Mouse (Mus musculus): Measurements from ENCODE around the gene Pak3. TPM values are rescaled to one million over a fixed set of nuclear protein-coding genes. Genes with fewer than 3 reads are reported as not detected.
A peak's percentile ranks its signal among the peaks of the same experiment; 100 is the strongest.

Pak3 gene
- polyA plus RNA-seq, 1 experiment from 2014 or later: 1.3 TPM

DNA sequence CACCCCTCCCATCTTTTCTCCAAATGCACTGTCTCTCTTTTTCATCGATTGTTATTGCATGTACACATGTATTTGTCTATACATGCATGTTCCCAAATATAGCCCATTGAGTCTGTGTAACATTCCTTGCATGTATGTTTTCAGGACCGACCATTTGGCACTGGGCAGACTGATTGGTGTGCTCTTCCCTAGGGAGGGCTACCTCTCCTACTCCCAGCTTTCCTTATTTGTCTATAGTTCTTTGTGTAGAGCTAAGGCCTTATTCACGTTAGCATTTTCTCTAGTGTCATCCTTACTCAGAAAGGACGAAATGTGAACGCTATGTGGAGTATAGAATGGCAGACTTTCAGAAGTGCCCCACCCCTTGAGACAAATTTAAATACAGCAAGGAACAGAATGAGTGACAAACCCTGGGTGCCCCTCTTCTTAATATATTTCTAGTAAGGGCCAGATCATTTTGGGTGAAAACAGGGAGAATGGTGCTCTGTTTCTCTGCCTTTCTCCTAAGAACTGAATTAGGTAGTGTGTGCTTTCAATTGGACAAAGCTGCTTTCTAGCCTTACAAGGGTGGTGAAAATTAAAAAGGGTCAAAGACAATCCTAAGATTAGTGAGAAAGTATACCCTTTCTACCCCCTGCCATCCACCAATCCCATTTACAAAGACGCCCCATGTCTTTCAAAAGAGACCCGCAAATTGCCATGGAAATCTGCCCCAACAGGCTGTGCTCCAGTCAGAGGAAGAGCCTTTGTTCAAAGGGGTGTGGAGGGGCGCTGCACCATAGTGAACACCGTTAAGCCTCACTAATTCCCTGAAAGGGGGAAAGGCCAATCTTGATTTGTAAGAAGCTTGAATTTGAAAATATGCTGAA lies 136.2 kb downstream of the Pak3 start:
- WGBS: 45% methylated on average over 9 of the region's 9 CpGs
- DNase-seq (ENCODE audit: low spot score) (no peak), ATAC-seq (no peak)
- Histone ChIP-seq H3K4me1 (ENCODE audit: insufficient read depth, low read depth, low read length) (no peaks in the 10 kb centered on the region), H3K4me3 (ENCODE audit: low read depth, low read length) (no peak overlapping the region), H3K27me3 (replicated peaks; ENCODE audit: insufficient read depth, low read length) (no peaks in the 10 kb centered on the region), H3K27ac (ENCODE audit: low read length) (no peak overlapping the region), H3K36me3 (ENCODE audit: insufficient read depth, low read length) (no peaks in the 10 kb centered on the region), H3K9ac (replicated peaks; ENCODE audit: low read depth) (no peak overlapping the region), H3K9me3 (ENCODE audit: low read length) (no peaks in the 10 kb centered on the region), H3K4me2 (replicated peaks; ENCODE audit: low read depth, low read length) (no peak overlapping the region)
- TF ChIP-seq CTCF (IDR thresholded peaks at IDR 0.05) (no peak), EP300 (IDR thresholded peaks at IDR 0.05) (no peak)

DNA sequence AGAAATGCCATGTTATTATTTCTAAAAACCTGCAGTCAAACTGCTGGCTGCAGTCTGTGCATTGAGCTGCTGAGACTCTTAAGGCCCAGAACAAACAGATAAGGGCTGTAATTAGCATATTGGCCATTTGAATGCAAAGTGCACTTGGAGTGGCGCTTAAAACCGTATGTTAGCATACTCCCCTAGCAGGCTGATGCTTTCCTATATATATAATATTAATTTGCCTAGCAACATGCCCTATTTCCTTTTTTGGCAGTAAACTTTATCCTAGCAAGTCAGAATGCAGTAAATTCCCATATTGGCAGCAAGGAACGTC lies 136.7 kb downstream of the Pak3 start:
- Histone ChIP-seq H3K4me2 (replicated peaks; ENCODE audit: low read depth, low read length) (no peak overlapping the region), H3K27ac (ENCODE audit: low read length) (no peak overlapping the region), H3K4me3 (ENCODE audit: low read depth, low read length) (no peak overlapping the region), H3K9me3 (ENCODE audit: low read length) (no peaks in the 10 kb centered on the region), H3K27me3 (replicated peaks; ENCODE audit: insufficient read depth, low read length) (no peaks in the 10 kb centered on the region), H3K9ac (replicated peaks; ENCODE audit: low read depth) (no peak overlapping the region), H3K36me3 (ENCODE audit: insufficient read depth, low read length) (no peaks in the 10 kb centered on the region), H3K4me1 (ENCODE audit: insufficient read depth, low read depth, low read length) (no peaks in the 10 kb centered on the region)
- DNase-seq (ENCODE audit: low spot score) (no peak), ATAC-seq (no peak)
- WGBS: 22% methylated on average over 3 of the region's 3 CpGs
- no peak for TF ChIP-seq EP300 (IDR thresholded peaks at IDR 0.05)

DNA sequence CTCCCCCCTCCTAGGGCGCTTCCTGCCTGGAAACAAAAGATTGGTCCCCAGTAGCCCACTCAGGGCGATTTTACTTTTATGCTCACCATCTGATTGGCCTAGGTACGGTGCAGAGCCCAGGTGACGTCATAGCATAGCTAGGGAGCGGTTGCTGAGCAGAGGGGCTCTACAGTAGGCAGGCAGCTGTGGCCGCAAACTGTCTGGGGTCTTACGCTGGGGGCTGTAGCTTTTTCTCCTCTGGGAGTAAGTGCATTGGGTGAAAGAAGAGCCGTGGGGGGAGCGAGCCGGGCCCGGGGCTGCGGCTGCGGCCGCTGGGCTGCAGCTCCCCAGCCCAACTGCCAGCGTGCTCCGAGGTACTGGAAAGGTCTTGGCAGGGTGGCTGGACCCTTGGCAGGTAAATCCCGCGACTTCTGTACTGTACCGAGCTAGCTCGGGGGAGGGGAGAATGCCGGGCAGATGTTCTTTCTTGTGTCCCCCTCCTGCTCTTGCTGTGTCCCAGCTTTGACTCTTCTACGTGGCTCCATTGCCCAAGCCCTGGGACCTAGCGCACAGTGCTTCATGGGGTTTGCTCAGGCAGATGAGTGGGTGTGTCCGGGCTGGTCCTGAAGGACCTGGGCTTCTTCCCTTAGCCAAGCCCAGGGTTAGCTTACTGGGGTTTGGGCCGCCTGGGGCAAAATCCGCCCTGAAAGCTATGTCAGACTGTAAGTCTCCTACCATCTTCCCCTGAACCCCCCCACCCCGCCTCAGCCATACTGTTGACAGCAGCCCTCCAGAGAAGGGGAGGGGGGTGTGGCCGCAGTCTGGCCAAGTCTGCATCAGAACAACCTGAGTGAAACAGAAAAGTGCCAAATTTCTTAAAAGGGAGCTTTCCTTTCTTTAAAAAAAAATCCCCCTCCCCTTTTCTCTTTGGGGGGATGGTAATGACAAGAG lies 146.1 kb downstream of the Pak3 start:
- no peak overlapping the region for H3K9ac ChIP-seq (replicated peaks; ENCODE audit: low read depth)
- peak overlapping the region; percentile 57 for H3K4me2 ChIP-seq (replicated peaks; ENCODE audit: low read depth, low read length)
- H3K27me3 ChIP-seq (replicated peaks; ENCODE audit: insufficient read depth, low read length): no peaks in the 10 kb centered on the region
- no peaks in the 10 kb centered on the region for H3K36me3 ChIP-seq (ENCODE audit: insufficient read depth, low read length)
- 21% methylated on average over 26 of the region's 28 CpGs for WGBS
- H3K4me1 ChIP-seq (ENCODE audit: insufficient read depth, low read depth, low read length): no peaks in the 10 kb centered on the region
- no peak overlapping the region for H3K27ac ChIP-seq (ENCODE audit: low read length)
- ATAC-seq (peak; percentile 68), DNase-seq (ENCODE audit: low spot score) (peak; percentile 39)
- TF ChIP-seq CTCF (IDR thresholded peaks at IDR 0.05): no peak
- TF ChIP-seq EP300 (IDR thresholded peaks at IDR 0.05): no peak
- H3K4me3 ChIP-seq (ENCODE audit: low read depth, low read length): peak overlapping the region; percentile 32
- H3K9me3 ChIP-seq (ENCODE audit: low read length): no peaks in the 10 kb centered on the region

DNA sequence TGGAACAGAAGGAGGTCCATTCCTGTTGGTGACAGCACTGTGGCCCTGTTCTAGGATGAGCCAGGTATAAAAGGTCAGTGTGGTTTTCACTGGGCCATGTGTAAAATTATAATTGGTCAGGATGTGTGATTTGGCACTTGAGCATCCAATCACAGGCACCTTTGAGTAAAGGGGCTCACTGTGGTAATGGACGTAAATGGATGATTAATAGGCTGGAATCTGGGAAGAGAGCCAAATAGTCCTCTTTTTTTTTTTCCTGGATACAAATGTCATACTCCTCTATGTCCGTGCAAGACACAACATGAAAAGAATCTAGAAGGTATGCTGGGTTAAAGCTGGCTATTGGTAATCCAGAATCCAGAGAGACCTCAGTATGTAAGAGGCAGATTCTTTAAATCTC lies 147.4 kb downstream of the Pak3 start:
- H3K4me1 ChIP-seq (ENCODE audit: insufficient read depth, low read depth, low read length): no peaks in the 10 kb centered on the region
- H3K36me3 ChIP-seq (ENCODE audit: insufficient read depth, low read length): no peaks in the 10 kb centered on the region
- H3K27me3 ChIP-seq (replicated peaks; ENCODE audit: insufficient read depth, low read length): no peaks in the 10 kb centered on the region
- no peaks in the 10 kb centered on the region for H3K9me3 ChIP-seq (ENCODE audit: low read length)
- DNase-seq (ENCODE audit: low spot score) (no peak), ATAC-seq (no peak)
- H3K4me3 ChIP-seq (ENCODE audit: low read depth, low read length): no peak overlapping the region
- H3K9ac ChIP-seq (replicated peaks; ENCODE audit: low read depth): no peak overlapping the region
- no peak overlapping the region for H3K27ac ChIP-seq (ENCODE audit: low read length)
- no peak overlapping the region for H3K4me2 ChIP-seq (replicated peaks; ENCODE audit: low read depth, low read length)
- no peak for TF ChIP-seq EP300 (IDR thresholded peaks at IDR 0.05)
- TF ChIP-seq CTCF (IDR thresholded peaks at IDR 0.05): no peak
- WGBS: 25% methylated on average over 2 of the region's 2 CpGs

DNA sequence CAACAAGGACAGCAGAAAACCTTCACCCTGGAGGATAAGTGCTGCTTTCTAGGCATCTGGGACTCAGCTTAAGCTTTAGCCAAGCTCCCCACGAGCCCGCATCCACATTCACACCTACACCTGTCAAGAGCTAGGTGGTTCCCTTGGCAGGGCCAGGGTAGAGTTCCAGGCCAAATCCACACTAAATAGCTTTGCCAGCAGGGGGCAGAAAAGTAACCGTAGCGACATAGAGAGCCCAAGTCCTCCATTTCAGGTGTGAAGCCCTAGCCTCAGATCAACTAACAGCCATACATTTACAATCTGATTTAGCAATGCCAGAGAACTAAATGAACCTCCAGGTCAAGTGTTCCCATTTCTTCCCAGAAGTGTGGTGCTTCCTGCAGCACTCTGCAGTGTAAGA lies 148.6 kb downstream of the Pak3 start:
- no peak for TF ChIP-seq EP300 (IDR thresholded peaks at IDR 0.05)
- TF ChIP-seq CTCF (IDR thresholded peaks at IDR 0.05): peak; percentile 42
- Histone ChIP-seq H3K27ac (ENCODE audit: low read length) (no peak overlapping the region), H3K27me3 (replicated peaks; ENCODE audit: insufficient read depth, low read length) (no peaks in the 10 kb centered on the region), H3K9me3 (ENCODE audit: low read length) (no peaks in the 10 kb centered on the region), H3K4me2 (replicated peaks; ENCODE audit: low read depth, low read length) (no peak overlapping the region), H3K4me1 (ENCODE audit: insufficient read depth, low read depth, low read length) (no peaks in the 10 kb centered on the region), H3K36me3 (ENCODE audit: insufficient read depth, low read length) (no peaks in the 10 kb centered on the region), H3K4me3 (ENCODE audit: low read depth, low read length) (no peak overlapping the region), H3K9ac (replicated peaks; ENCODE audit: low read depth) (no peak overlapping the region)
- DNase-seq (ENCODE audit: low spot score) (peak; percentile 32), ATAC-seq (no peak)
- WGBS: 31% methylated on average over 4 of the region's 4 CpGs

DNA sequence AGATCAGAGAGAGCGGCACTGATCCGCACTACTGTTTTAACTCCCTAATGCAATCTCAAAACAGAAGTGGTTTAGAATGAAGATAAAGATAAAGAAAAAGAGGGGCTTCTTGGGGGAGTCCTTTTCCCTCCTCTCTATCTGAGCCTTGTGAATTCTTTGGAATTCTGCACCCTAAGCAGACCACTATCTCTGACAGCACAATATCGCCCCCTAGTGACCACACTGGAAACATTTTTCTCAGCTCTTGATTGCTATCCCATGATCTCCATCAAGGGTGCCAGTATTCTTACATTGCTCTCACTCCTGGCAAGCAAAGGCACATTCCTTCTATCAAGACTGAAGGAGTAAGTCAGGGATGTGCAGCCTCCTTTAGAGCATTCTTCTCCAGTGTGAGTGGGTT lies 149.9 kb downstream of the Pak3 start:
- no peak overlapping the region for H3K4me3 ChIP-seq (ENCODE audit: low read depth, low read length)
- ATAC-seq (no peak), DNase-seq (ENCODE audit: low spot score) (peak; percentile 49)
- no peak overlapping the region for H3K27ac ChIP-seq (ENCODE audit: low read length)
- WGBS: 36% methylated on average over 3 of the region's 3 CpGs
- H3K27me3 ChIP-seq (replicated peaks; ENCODE audit: insufficient read depth, low read length): no peaks in the 10 kb centered on the region
- no peak overlapping the region for H3K4me2 ChIP-seq (replicated peaks; ENCODE audit: low read depth, low read length)
- no peaks in the 10 kb centered on the region for H3K36me3 ChIP-seq (ENCODE audit: insufficient read depth, low read length)
- no peaks in the 10 kb centered on the region for H3K4me1 ChIP-seq (ENCODE audit: insufficient read depth, low read depth, low read length)
- H3K9me3 ChIP-seq (ENCODE audit: low read length): no peaks in the 10 kb centered on the region
- TF ChIP-seq CTCF (IDR thresholded peaks at IDR 0.05): peak; percentile 75
- TF ChIP-seq EP300 (IDR thresholded peaks at IDR 0.05): no peak
- H3K9ac ChIP-seq (replicated peaks; ENCODE audit: low read depth): no peak overlapping the region
